In genomic region chr9:40433286-40433685, GRCm38 (mm10) we compare ENCODE assay signal across 17 mouse cellular contexts.
"Had no signal": no experiment of that assay in that cellular context is flagged by ENCODE, and none has a peak within 500 bp of the region (broad histone marks: within the 10 kb centered on the region; RNA-seq: fewer than 3 reads in every experiment).

No protein-coding gene starts in this region.

- H3K9me3 ChIP-seq: limb, embryonic 10.5 days; liver, embryonic 12.5 days; liver, embryonic 15.5 days; lung, embryonic 15.5 days; midbrain, embryonic 10.5 days had no signal

- H3K4me3 ChIP-seq: limb, embryonic 10.5 days; limb, embryonic 13.5 days; liver, embryonic 12.5 days; liver, embryonic 15.5 days; lung, embryonic 15.5 days; megakaryocyte, embryonic 14.5 days; midbrain, embryonic 10.5 days; midbrain, embryonic 13.5 days had no signal

- H3K27ac ChIP-seq: kidney, postnatal 0 days; limb, embryonic 10.5 days; limb, embryonic 13.5 days; liver, embryonic 12.5 days; liver, embryonic 15.5 days; lung, embryonic 15.5 days; midbrain, embryonic 10.5 days; midbrain, embryonic 13.5 days had no signal

- H3K27me3 ChIP-seq: limb, embryonic 13.5 days; liver, embryonic 12.5 days; liver, embryonic 15.5 days; lung, embryonic 15.5 days; megakaryocyte, embryonic 14.5 days; midbrain, embryonic 13.5 days had no signal

- H3K36me3 ChIP-seq: limb, embryonic 10.5 days; limb, embryonic 13.5 days; liver, embryonic 12.5 days; liver, embryonic 15.5 days; lung, embryonic 15.5 days; midbrain, embryonic 10.5 days; midbrain, embryonic 13.5 days had no signal

- H3K4me1 ChIP-seq: limb, embryonic 10.5 days; limb, embryonic 13.5 days; liver, embryonic 12.5 days; liver, embryonic 15.5 days; lung, embryonic 15.5 days had no signal

- ATAC-seq: liver, embryonic 12.5 days; midbrain, embryonic 13.5 days had no signal

- DNase-seq: kidney, adult 2 months; kidney, postnatal 25 days; liver; lung, adult 18-20 months; lung, postnatal 10 days; lung, postnatal 36 days; thymus, adult 18-20 months; thymus, postnatal 4 days had no signal

- H3K9ac ChIP-seq: limb, embryonic 13.5 days; liver, embryonic 12.5 days; liver, embryonic 15.5 days; lung, embryonic 15.5 days; midbrain, embryonic 13.5 days had no signal

- H3K4me2 ChIP-seq: limb, embryonic 13.5 days; liver, embryonic 12.5 days; liver, embryonic 15.5 days; lung, embryonic 15.5 days; midbrain, embryonic 13.5 days had no signal
